Mouse (Mus musculus): ENCODE results near the gene Exd1. TPM values are rescaled to one million over a fixed set of nuclear protein-coding genes. Genes with fewer than 3 reads are reported as not detected.

Exd1 gene
- 0.52 and 0.56 TPM in 2 replicates for polyA plus RNA-seq (2012; rRNA removed)

DNA sequence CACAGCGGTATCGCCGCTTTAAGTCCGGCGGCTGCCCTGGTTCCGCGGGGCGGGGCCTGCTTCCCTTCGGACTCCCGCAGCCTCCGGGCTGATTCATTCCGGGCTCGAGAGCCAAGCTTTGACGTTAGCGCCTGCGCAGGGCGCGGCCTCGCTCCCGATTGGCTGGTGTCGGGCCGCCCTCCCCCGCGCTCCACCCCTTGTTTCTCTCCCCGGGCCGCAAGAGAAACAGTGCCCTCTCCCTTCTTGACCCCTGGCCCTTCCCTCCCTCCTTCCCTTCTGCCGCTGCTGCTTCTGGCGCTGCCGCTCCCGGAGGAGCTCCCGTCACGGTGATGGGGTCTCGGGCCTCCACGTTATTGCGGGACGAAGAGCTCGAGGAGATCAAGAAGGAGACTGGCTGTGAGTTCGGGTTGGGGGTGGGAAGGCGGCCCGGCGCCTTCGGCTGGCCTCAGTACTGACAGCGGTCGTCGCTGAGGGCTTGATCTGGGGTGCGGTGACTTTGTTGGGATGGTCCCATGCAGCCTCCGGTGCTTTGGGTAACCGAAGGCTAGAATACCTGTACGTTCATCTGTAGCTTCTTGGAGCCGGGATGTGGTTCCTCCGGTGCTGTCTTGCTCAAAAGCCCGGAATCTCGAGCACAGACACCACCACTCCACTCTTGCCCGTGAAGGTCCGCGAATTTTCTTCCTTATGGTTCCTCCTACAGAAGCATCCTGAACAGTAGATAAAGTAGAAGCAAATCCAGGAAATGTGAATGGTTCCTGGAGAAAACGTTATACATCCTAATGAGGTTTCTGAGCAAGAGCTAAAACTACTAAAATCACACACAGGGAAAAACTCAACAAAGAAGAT, at the start of gene Exd1, which contains the start of gene Chp1:
Gene Exd1 (minus strand): TSS at position 106 of the 849 bp plus-strand sequence.
Gene Chp1 (plus strand): TSS at position 176 of the 849 bp plus-strand sequence.
- peak; percentile 99 for DNase-seq
- no peaks in the 10 kb centered on the region for H3K36me3 ChIP-seq (ENCODE audit: control insufficient read depth, insufficient read depth, low read length)
- TF ChIP-seq CTCF (conservative IDR thresholded peaks at IDR 0.05; ENCODE audit: insufficient read depth, insufficient read length, low read depth, low read length), result no peak
- TF ChIP-seq POLR2A (IDR thresholded peaks at IDR 0.05; ENCODE audit: low read depth, low read length), result peak; percentile 53
- no peaks in the 10 kb centered on the region; the same call in 1 of the 2 replicates for H3K4me1 ChIP-seq (ENCODE audit: control insufficient read depth, insufficient read depth, low read length)
- peak within 1 kb of the TSS; percentile 79 for H3K27ac ChIP-seq (ENCODE audit: insufficient read depth, low read depth, low read length)
- H3K27me3 ChIP-seq (replicated peaks; ENCODE audit: control insufficient read depth, insufficient read depth, low read length), result no peaks in the 10 kb centered on the region
- WGBS, result under 1% methylated on average over 57 of the region's 57 CpGs
- H3K4me3 ChIP-seq (ENCODE audit: insufficient read depth, low read depth, low read length), result peak within 1 kb of the TSS; percentile 85

DNA sequence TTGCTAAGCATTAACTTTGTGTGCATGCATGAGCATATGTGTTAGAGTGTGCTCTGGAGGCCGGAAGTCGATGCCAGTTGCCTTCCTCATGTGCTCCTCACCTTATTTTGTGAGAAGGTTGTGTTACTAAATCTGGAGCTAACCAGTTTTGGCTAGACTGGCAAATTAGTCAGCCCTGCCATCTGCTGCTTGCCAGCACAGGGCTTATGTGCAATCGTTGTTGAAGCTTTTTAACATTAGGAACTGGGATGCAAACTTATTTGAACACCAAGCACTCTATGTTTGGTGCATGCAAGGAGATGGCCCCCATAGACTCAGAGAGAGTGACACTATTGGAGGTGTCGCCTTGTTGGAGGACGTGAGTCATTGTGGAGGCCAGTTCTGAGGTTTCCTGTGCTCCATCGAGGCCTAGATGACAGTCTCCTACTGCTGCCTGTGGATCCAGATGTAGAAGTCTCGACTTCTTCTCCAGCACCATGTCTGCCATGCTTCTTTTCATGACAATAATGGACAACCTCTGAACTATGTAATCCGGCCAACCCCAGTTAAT, 49.4 kb upstream of the Exd1 start:
- H3K27me3 ChIP-seq (replicated peaks; ENCODE audit: control insufficient read depth, insufficient read depth, low read length), result no peaks in the 10 kb centered on the region
- no peak overlapping the region for H3K27ac ChIP-seq (ENCODE audit: insufficient read depth, low read depth, low read length)
- TF ChIP-seq CTCF (conservative IDR thresholded peaks at IDR 0.05; ENCODE audit: insufficient read depth, insufficient read length, low read depth, low read length), result no peak
- TF ChIP-seq POLR2A (IDR thresholded peaks at IDR 0.05; ENCODE audit: low read depth, low read length), result no peak
- peaks cover 7% of the 10 kb centered on the region; the same call in 1 of the 2 replicates for H3K36me3 ChIP-seq (ENCODE audit: control insufficient read depth, insufficient read depth, low read length)
- peak; percentile 49 for DNase-seq
- 55% methylated on average over 8 of the region's 8 CpGs for WGBS
- no peak overlapping the region for H3K4me3 ChIP-seq (ENCODE audit: insufficient read depth, low read depth, low read length)
- H3K4me1 ChIP-seq (ENCODE audit: control insufficient read depth, insufficient read depth, low read length), result peaks cover 16% of the 10 kb centered on the region

DNA sequence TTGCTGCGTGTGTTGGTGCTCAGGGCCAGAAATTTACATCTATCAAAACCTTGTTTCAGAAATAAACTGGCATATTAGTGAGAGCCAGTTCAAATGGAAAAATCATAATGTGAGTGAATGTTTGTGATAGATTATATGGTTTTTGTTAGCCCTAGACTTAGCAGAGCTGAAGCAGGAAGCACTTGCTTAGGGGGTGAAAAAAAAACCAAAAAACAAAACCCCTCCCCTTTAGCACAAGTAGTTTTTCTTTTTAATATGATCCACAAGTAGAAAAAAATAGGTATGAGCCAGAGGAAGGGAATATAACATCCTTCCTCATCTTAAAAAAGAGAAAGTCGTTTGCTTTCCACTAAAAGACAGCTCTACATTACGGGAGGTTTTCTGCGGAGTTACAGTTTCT, 47.9 kb upstream of the Exd1 start:
- Histone ChIP-seq H3K27me3 (replicated peaks; ENCODE audit: control insufficient read depth, insufficient read depth, low read length) (no peaks in the 10 kb centered on the region), H3K4me3 (ENCODE audit: insufficient read depth, low read depth, low read length) (peak overlapping the region; percentile 82), H3K36me3 (ENCODE audit: control insufficient read depth, insufficient read depth, low read length) (peaks cover 4% of the 10 kb centered on the region; the same call in 1 of the 2 replicates), H3K4me1 (ENCODE audit: control insufficient read depth, insufficient read depth, low read length) (peaks cover 10% of the 10 kb centered on the region), H3K27ac (ENCODE audit: insufficient read depth, low read depth, low read length) (peak overlapping the region; percentile 58)
- 11% methylated on average over 4 of the region's 4 CpGs for WGBS
- no peak for DNase-seq
- TF ChIP-seq POLR2A (IDR thresholded peaks at IDR 0.05; ENCODE audit: low read depth, low read length), result no peak
- TF ChIP-seq CTCF (conservative IDR thresholded peaks at IDR 0.05; ENCODE audit: insufficient read depth, insufficient read length, low read depth, low read length), result no peak

DNA sequence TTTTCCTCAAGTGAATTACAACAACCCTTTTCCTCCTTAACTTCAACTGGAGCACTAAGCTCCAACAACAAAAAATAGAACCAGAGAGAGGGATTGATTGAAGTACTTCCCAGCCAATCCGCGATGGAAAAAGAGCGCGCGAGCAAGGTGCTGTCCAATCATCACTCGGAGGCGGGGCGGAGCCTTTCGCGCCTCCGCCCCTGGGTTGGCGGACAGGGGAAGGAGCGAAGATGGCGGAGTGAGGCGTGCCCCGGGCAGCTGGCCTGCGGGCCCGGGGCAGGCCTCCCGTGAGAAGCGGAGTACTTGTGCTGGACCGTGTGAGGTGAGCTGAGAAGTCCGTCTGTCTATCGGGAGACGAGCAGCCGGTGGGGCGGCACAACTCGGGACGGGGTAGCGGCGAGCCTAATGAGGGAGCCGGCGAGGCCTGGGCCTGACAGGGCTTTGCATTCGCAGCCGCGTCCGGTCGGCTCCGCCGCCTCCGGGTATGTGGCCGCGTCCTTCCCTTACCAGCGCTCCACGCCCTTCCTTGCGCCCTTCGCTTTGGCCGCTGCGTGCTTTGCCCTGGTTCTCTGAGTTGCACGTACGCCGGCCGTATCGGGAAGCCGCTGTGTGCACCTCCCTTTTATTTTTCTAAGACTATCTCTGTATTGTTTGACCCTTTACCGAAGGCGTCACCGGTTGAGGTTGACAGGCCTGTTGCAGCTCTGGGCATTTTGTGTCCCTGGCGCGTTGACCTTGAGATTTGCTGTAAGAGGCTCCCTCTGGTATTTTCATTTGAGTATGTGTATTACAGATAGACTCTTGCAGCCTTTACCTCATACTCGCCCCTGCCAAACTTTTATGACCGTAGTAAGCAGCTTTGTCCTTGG, 46.9 kb upstream of the Exd1 start:
- no peak for TF ChIP-seq CTCF (conservative IDR thresholded peaks at IDR 0.05; ENCODE audit: insufficient read depth, insufficient read length, low read depth, low read length)
- peak; percentile 77 for TF ChIP-seq POLR2A (IDR thresholded peaks at IDR 0.05; ENCODE audit: low read depth, low read length)
- Histone ChIP-seq H3K27ac (ENCODE audit: insufficient read depth, low read depth, low read length) (peak overlapping the region; percentile 97), H3K27me3 (replicated peaks; ENCODE audit: control insufficient read depth, insufficient read depth, low read length) (no peaks in the 10 kb centered on the region), H3K4me1 (ENCODE audit: control insufficient read depth, insufficient read depth, low read length) (peaks cover 10% of the 10 kb centered on the region), H3K4me3 (ENCODE audit: insufficient read depth, low read depth, low read length) (peak overlapping the region; percentile 82), H3K36me3 (ENCODE audit: control insufficient read depth, insufficient read depth, low read length) (peaks cover 2% of the 10 kb centered on the region; the same call in 1 of the 2 replicates)
- WGBS, result under 1% methylated on average over 61 of the region's 61 CpGs
- DNase-seq, result peak; percentile 99

DNA sequence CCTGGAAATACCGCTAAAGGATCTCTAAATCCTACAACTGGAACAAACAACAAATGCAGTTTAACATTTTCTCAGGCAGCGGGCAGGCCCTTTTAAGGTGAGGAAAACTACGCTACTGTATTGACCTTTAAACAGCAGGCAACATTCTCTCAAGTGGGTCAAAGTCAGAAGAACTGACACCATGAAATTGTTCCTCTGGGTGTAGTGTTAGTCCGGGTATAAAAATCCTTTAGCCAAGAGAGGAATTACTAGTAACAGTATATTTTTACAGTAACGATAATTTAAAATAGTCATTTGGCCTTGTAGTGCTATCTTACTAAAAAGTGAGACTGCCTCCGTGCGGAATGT, 46.3 kb upstream of the Exd1 start:
- Histone ChIP-seq H3K36me3 (ENCODE audit: control insufficient read depth, insufficient read depth, low read length) (peaks cover 2% of the 10 kb centered on the region; the same call in 1 of the 2 replicates), H3K4me1 (ENCODE audit: control insufficient read depth, insufficient read depth, low read length) (peaks cover 10% of the 10 kb centered on the region), H3K27ac (ENCODE audit: insufficient read depth, low read depth, low read length) (peak overlapping the region; percentile 97), H3K4me3 (ENCODE audit: insufficient read depth, low read depth, low read length) (no peak overlapping the region), H3K27me3 (replicated peaks; ENCODE audit: control insufficient read depth, insufficient read depth, low read length) (no peaks in the 10 kb centered on the region)
- DNase-seq, result no peak
- 6% methylated on average over 7 of the region's 7 CpGs for WGBS
- no peak for TF ChIP-seq CTCF (conservative IDR thresholded peaks at IDR 0.05; ENCODE audit: insufficient read depth, insufficient read length, low read depth, low read length)
- TF ChIP-seq POLR2A (IDR thresholded peaks at IDR 0.05; ENCODE audit: low read depth, low read length), result no peak

DNA sequence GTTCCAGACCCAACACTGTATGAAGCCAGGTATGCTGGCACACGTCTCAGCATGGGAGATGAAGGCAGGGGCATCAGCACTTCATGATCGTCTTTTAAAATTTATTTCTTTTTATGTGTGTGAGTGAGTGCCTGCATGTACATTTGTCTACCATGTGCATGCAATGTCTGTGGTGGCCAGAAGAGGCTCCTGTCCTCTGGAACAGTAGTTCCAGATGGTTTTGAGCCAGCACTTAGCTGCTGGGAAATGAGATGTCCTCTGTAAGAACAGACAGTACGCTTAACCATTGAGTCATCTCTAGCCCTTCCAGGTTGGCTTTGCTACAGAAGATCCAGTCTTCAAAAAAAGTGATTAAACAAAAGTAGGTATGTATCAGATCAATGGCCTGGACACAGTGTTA, 43.8 kb upstream of the Exd1 start:
- Histone ChIP-seq H3K36me3 (ENCODE audit: control insufficient read depth, insufficient read depth, low read length) (no peaks in the 10 kb centered on the region), H3K27ac (ENCODE audit: insufficient read depth, low read depth, low read length) (no peak overlapping the region), H3K4me1 (ENCODE audit: control insufficient read depth, insufficient read depth, low read length) (peaks cover 9% of the 10 kb centered on the region), H3K4me3 (ENCODE audit: insufficient read depth, low read depth, low read length) (no peak overlapping the region), H3K27me3 (replicated peaks; ENCODE audit: control insufficient read depth, insufficient read depth, low read length) (no peaks in the 10 kb centered on the region)
- 89% methylated on average over 3 of the region's 3 CpGs for WGBS
- no peak for DNase-seq
- TF ChIP-seq POLR2A (IDR thresholded peaks at IDR 0.05; ENCODE audit: low read depth, low read length) (no peak), CTCF (conservative IDR thresholded peaks at IDR 0.05; ENCODE audit: insufficient read depth, insufficient read length, low read depth, low read length) (peak; percentile 27; the same call in 1 of the 2 replicates)

All from kidney, adult 2 months (tissue).